Mouse (Mus musculus) MEL (cell line): ENCODE data around the gene Otof. TPM values are rescaled to one million over a fixed set of nuclear protein-coding genes. Genes with fewer than 3 reads are reported as not detected.

Experiments used
- DNase-seq: peaks from one replicate; pipeline ENCODE4 v3.0.0; 2011; ENCODE audit warnings: low read depth, low spot score
- H3K27ac ChIP-seq: 2 replicates; pipeline ENCODE4 v1.5.1; 2012; ENCODE audit warnings: low read depth, mild to moderate bottlenecking, control low read depth, low read length, moderate library complexity; ENCODE audit not compliant: control insufficient read depth
- H3K27me3 ChIP-seq, 2 experiments: fragments of 150-350 bp in 1 of 2; sonication (generic) in 1 of 2; 2 replicates each; pipeline ENCODE4 v1.6.1; 2012; ENCODE audit warnings: low read length in 2 of 2, mild to moderate bottlenecking in 2 of 2, improper control_type of control experiment in 1 of 2, moderate library complexity in 1 of 2; ENCODE audit not compliant: insufficient read depth in 2 of 2, control insufficient read depth in 1 of 2
- H3K36me3 ChIP-seq, 2 experiments: 2 replicates each; pipeline ENCODE4 v1.6.1; 2012 to 2014; ENCODE audit warnings: low read length in 2 of 2, improper control_type of control experiment in 1 of 2, inconsistent platforms in 1 of 2, mild to moderate bottlenecking in 1 of 2; ENCODE audit not compliant: insufficient read depth in 2 of 2, control insufficient read depth in 1 of 2
- H3K4me1 ChIP-seq, 2 experiments: fragments of 150-350 bp in 1 of 2; sonication (generic) in 1 of 2; 2 replicates each; pipeline ENCODE4 v1.6.1; 2012; ENCODE audit warnings: low read length in 2 of 2, improper control_type of control experiment in 1 of 2, mild to moderate bottlenecking in 1 of 2; ENCODE audit not compliant: insufficient read depth in 2 of 2, control insufficient read depth in 1 of 2
- H3K4me3 ChIP-seq, 2 experiments: fragments of 150-350 bp in 1 of 2; sonication (generic) in 1 of 2; 2 replicates each; pipeline ENCODE4 v1.5.1; 2012; ENCODE audit warnings: low read depth in 2 of 2, low read length in 2 of 2, mild to moderate bottlenecking in 2 of 2, moderate library complexity in 2 of 2, control low read depth in 1 of 2, improper control_type of control experiment in 1 of 2; ENCODE audit not compliant: control insufficient read depth in 1 of 2, insufficient read depth in 1 of 2
- H3K79me2 ChIP-seq: 2 replicates; pipeline ENCODE4 v1.6.1; 2012; ENCODE audit warnings: mild to moderate bottlenecking, low read length, moderate library complexity; ENCODE audit not compliant: control insufficient read depth, poor library complexity, insufficient read depth
- H3K9ac ChIP-seq: 2 replicates; pipeline ENCODE4 v1.6.1; 2012; ENCODE audit warnings: low read depth, mild to moderate bottlenecking, control low read depth, low read length, moderate library complexity; ENCODE audit not compliant: control insufficient read depth, poor library complexity, severe bottlenecking
- H3K9me3 ChIP-seq: fragments of 150-350 bp; sonication (generic); replicated peaks from 2 replicates; pipeline ENCODE4 v1.6.1; 2012; ENCODE audit warnings: mild to moderate bottlenecking, low read length, improper control_type of control experiment, moderate library complexity; ENCODE audit not compliant: insufficient read depth
- BHLHE40 ChIP-seq: IDR thresholded peaks from 2 replicates; pipeline ENCODE4 v1.6.1; 2012; ENCODE audit warnings: low read depth, mild to moderate bottlenecking, inconsistent platforms, low read length, improper control_type of control experiment, borderline replicate concordance
- CHD1 ChIP-seq: IDR thresholded peaks from 2 replicates; pipeline ENCODE4 v1.6.1; 2012; ENCODE audit warnings: low read depth, mild to moderate bottlenecking, inconsistent platforms, low read length, improper control_type of control experiment
- CHD2 ChIP-seq: IDR thresholded peaks from 2 replicates; pipeline ENCODE4 v1.6.1; 2011; ENCODE audit warnings: low read length, improper control_type of control experiment
- CTCF ChIP-seq, 3 experiments: IDR thresholded peaks in 2 of 3; conservative IDR thresholded peaks in 1 of 3; 2 replicates each; pipeline ENCODE4 v1.5.1; 2011 to 2012; ENCODE audit warnings: low read length in 3 of 3, low read depth in 2 of 3, mild to moderate bottlenecking in 2 of 3, improper control_type of control experiment in 1 of 3, inconsistent platforms in 1 of 3, mixed read lengths in 1 of 3, moderate library complexity in 1 of 3; ENCODE audit not compliant: control insufficient read depth in 1 of 3, insufficient read depth in 1 of 3, poor library complexity in 1 of 3, severe bottlenecking in 1 of 3
- E2F4 ChIP-seq: IDR thresholded peaks from 2 replicates; pipeline ENCODE4 v1.6.1; 2011; ENCODE audit warnings: low read depth, low read length, improper control_type of control experiment, borderline replicate concordance
- EP300 ChIP-seq, 2 experiments: IDR thresholded peaks; 2 replicates each; pipeline ENCODE4 v1.6.1; 2011; ENCODE audit warnings: improper control_type of control experiment in 2 of 2, low read length in 2 of 2, low read depth in 1 of 2, mild to moderate bottlenecking in 1 of 2
- GABPA ChIP-seq: IDR thresholded peaks from 2 replicates; pipeline ENCODE4 v1.6.1; 2012; ENCODE audit warnings: low read depth, mild to moderate bottlenecking, inconsistent platforms, low read length, improper control_type of control experiment, moderate library complexity
- HCFC1 ChIP-seq: IDR thresholded peaks from 2 replicates; pipeline ENCODE4 v1.6.1; 2012; ENCODE audit warnings: low read depth, mild to moderate bottlenecking, inconsistent platforms, low read length, improper control_type of control experiment, moderate library complexity
- JUND ChIP-seq: IDR thresholded peaks from 2 replicates; pipeline ENCODE4 v1.6.1; 2011; ENCODE audit warnings: low read depth, mild to moderate bottlenecking, improper control_type of control experiment, low read length
- KAT2A ChIP-seq: conservative IDR thresholded peaks from 2 replicates; pipeline ENCODE4 v1.6.1; 2012; ENCODE audit warnings: low read depth, low read length, improper control_type of control experiment, inconsistent platforms
- MAX ChIP-seq: IDR thresholded peaks from 2 replicates; pipeline ENCODE4 v1.6.1; 2011; ENCODE audit warnings: low read length, improper control_type of control experiment
- MAZ ChIP-seq: IDR thresholded peaks from 2 replicates; pipeline ENCODE4 v1.6.1; 2012; ENCODE audit warnings: low read depth, mild to moderate bottlenecking, inconsistent platforms, low read length, improper control_type of control experiment
- MXI1 ChIP-seq: IDR thresholded peaks from 2 replicates; pipeline ENCODE4 v1.6.1; 2011; ENCODE audit warnings: mild to moderate bottlenecking, low read depth, low read length, improper control_type of control experiment
- MYB ChIP-seq: IDR thresholded peaks from 2 replicates; pipeline ENCODE4 v1.6.1; 2011; ENCODE audit warnings: mild to moderate bottlenecking, low read depth, low read length, improper control_type of control experiment
- NELFE ChIP-seq: IDR thresholded peaks from 2 replicates; pipeline ENCODE4 v1.6.1; 2011; ENCODE audit warnings: low read depth, low read length, improper control_type of control experiment
- NRF1 ChIP-seq: IDR thresholded peaks from 2 replicates; pipeline ENCODE4 v1.6.1; 2014; ENCODE audit warnings: low read depth, mild to moderate bottlenecking, inconsistent platforms, low read length, improper control_type of control experiment, moderate library complexity; ENCODE audit not compliant: poor library complexity, insufficient read depth, severe bottlenecking
- POLR2AphosphoS5 ChIP-seq: IDR thresholded peaks from 2 replicates; pipeline ENCODE4 v1.6.1; 2012; ENCODE audit warnings: low read depth, borderline replicate concordance, mild to moderate bottlenecking, inconsistent platforms, low read length, moderate library complexity, mixed read lengths
- RAD21 ChIP-seq: IDR thresholded peaks from 2 replicates; pipeline ENCODE4 v1.6.1; 2011; ENCODE audit warnings: mild to moderate bottlenecking, low read depth, low read length, improper control_type of control experiment
- RCOR1 ChIP-seq: IDR thresholded peaks from 2 replicates; pipeline ENCODE4 v1.6.1; 2012; ENCODE audit warnings: low read depth, mild to moderate bottlenecking, inconsistent platforms, low read length, improper control_type of control experiment
- SMC3 ChIP-seq: IDR thresholded peaks from 2 replicates; pipeline ENCODE4 v1.6.1; 2011; ENCODE audit warnings: low read depth, low read length, improper control_type of control experiment
- TBP ChIP-seq: IDR thresholded peaks from 2 replicates; pipeline ENCODE4 v1.8.0; 2011; ENCODE audit warnings: low read depth, low read length, improper control_type of control experiment
- UBTF ChIP-seq: IDR thresholded peaks from 2 replicates; pipeline ENCODE4 v1.6.1; 2012; ENCODE audit warnings: low read depth, mild to moderate bottlenecking, inconsistent platforms, low read length, improper control_type of control experiment, moderate library complexity, borderline replicate concordance; ENCODE audit not compliant: insufficient read depth
- USF2 ChIP-seq, 2 experiments: IDR thresholded peaks; 2 replicates each; pipeline ENCODE4 v1.6.1; 2011 to 2012; ENCODE audit warnings: improper control_type of control experiment in 2 of 2, low read length in 2 of 2, borderline replicate concordance in 1 of 2, inconsistent platforms in 1 of 2, low read depth in 1 of 2, mild to moderate bottlenecking in 1 of 2; ENCODE audit not compliant: insufficient read depth in 1 of 2
- ZC3H11A ChIP-seq: IDR thresholded peaks from 2 replicates; pipeline ENCODE4 v1.6.1; 2012; ENCODE audit warnings: low read depth, mild to moderate bottlenecking, inconsistent platforms, low read length, improper control_type of control experiment
- ZMIZ1 ChIP-seq: IDR thresholded peaks from 2 replicates; pipeline ENCODE4 v1.6.1; 2012; ENCODE audit warnings: low read depth, mild to moderate bottlenecking, inconsistent platforms, low read length, improper control_type of control experiment, moderate library complexity
- polyA plus RNA-seq, 2 experiments: library from polyadenylated mRNA; stranded (reverse) in 1 of 2; unstranded in 1 of 2; fragments of >175 nt in 1 of 2; fragments of >200 nt in 1 of 2; gene quantifications; 2 replicates each; pipeline versions ENCODE4 v1.2.1 to v1.2.4; 2012; ENCODE audit warnings: low replicate concordance in 2 of 2, low read depth in 1 of 2; ENCODE audit not compliant: insufficient read length in 2 of 2, insufficient read depth in 1 of 2, missing spikeins in 1 of 2
- total RNA-seq: library from RNA; depleted of rRNA; stranded (reverse); fragments of 300-350 nt; gene quantifications from 2 replicates; pipeline ENCODE4 v1.2.3, GENCODE M21; 2012

Gene Otof
- total and polyA plus RNA-seq, 3 experiments, result 0.01 TPM; not detected in 2

- H3K9me3 ChIP-seq, result no peaks in the 10 kb centered on the region
- peaks cover 5 to 33% of the 10 kb centered on the region in 2 experiments for H3K27me3 ChIP-seq
- no peak overlapping the region for H3K4me3 ChIP-seq
- no peaks in the 10 kb centered on the region for H3K4me1 ChIP-seq
- no peaks in the 10 kb centered on the region for H3K36me3 ChIP-seq
- TF ChIP-seq JUND (no peak), USF2 (IDR thresholded peaks at IDR 0.05; ENCODE audit: borderline replicate concordance in 1 of 2, insufficient read depth in 1 of 2, low read depth in 1 of 2, low read length in 2 of 2) (no peak), POLR2AphosphoS5 (no peak), KAT2A (no peak), UBTF (no peak), TBP (no peak), CHD2 (no peak), GABPA (no peak), RCOR1 (no peak), E2F4 (no peak), ZMIZ1 (no peak), HCFC1 (no peak), MXI1 (no peak), ZC3H11A (no peak), EP300 (IDR thresholded peaks at IDR 0.05; ENCODE audit: low read depth in 1 of 2, low read length in 2 of 2) (no peak), NELFE (no peak), SMC3 (no peak), RAD21 (no peak), BHLHE40 (no peak), MAZ (no peak)
- H3K27ac ChIP-seq, result no peak overlapping the region
- DNase-seq, result no peak
- no peak overlapping the region for H3K9ac ChIP-seq
- no peaks in the 10 kb centered on the region for H3K79me2 ChIP-seq
Observed at GRCm38 (mm10) chr5:30484591-30484990, 22.9 kb upstream of the Otof start.

DNA sequence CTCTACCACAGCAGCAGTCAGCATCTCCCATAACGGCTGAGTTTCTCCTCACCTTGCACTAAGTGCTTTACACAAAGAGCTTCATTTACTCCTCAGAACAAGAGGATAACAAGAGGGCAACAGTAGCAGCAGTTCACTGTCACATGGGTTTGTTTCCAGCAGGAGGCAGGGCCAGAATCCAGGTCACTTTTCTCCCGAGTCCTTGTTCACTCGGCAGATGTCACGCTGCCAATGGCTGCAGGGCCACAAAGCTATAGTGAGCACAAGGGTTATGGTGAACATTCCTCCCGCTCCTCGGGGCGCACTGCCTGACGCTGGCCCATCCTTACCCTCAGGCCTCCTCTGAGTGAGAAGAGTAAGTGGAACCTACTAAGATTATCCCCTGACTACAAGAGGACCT lies 21.8 kb upstream of the Otof start:
- H3K9ac ChIP-seq, result no peak overlapping the region
- no peaks in the 10 kb centered on the region for H3K79me2 ChIP-seq
- no peak for DNase-seq
- no peaks in the 10 kb centered on the region for H3K4me1 ChIP-seq
- no peak overlapping the region for H3K27ac ChIP-seq
- no peaks in the 10 kb centered on the region for H3K36me3 ChIP-seq
- peaks cover 7 to 33% of the 10 kb centered on the region in 2 experiments for H3K27me3 ChIP-seq
- TF ChIP-seq HCFC1, result no peak
- no peak for TF ChIP-seq RCOR1
- no peak for TF ChIP-seq MAZ
- TF ChIP-seq RAD21, result no peak
- no peak for TF ChIP-seq USF2 (IDR thresholded peaks at IDR 0.05; ENCODE audit: borderline replicate concordance in 1 of 2, insufficient read depth in 1 of 2, low read depth in 1 of 2, low read length in 2 of 2)
- TF ChIP-seq TBP, result no peak
- TF ChIP-seq MAX, result no peak
- TF ChIP-seq BHLHE40, result no peak
- no peak for TF ChIP-seq SMC3
- no peak for TF ChIP-seq EP300 (IDR thresholded peaks at IDR 0.05; ENCODE audit: low read depth in 1 of 2, low read length in 2 of 2)
- no peak for TF ChIP-seq KAT2A
- TF ChIP-seq MYB, result no peak
- TF ChIP-seq NRF1, result no peak
- no peak for TF ChIP-seq ZMIZ1
- no peak for TF ChIP-seq CHD1
- TF ChIP-seq MXI1, result no peak
- no peak for TF ChIP-seq CTCF (IDR thresholded peaks at IDR 0.05 in 2 of 3, conservative IDR thresholded peaks at IDR 0.05 in 1 of 3; ENCODE audit: control insufficient read depth in 1 of 3, insufficient read depth in 1 of 3, low read depth in 2 of 3, low read length in 3 of 3, poor library complexity in 1 of 3, severe bottlenecking in 1 of 3)
- no peaks in the 10 kb centered on the region for H3K9me3 ChIP-seq
- no peak overlapping the region for H3K4me3 ChIP-seq
